In genomic region chr10:111578536-111578935, GRCm38 (mm10) we compare ENCODE assay signal across 21 mouse cellular contexts.
DNase-seq lines count a peak whose midpoint lies in the region; ATAC-seq and TF ChIP-seq lines count a peak whose summit lies in the region.
"Had no signal": no experiment of that assay in that cellular context is flagged by ENCODE, and none has a peak within 500 bp of the region (broad histone marks: within the 10 kb centered on the region; RNA-seq: fewer than 3 reads in every experiment).

No protein-coding gene starts in this region.

- WGBS in kidney, embryonic 14.5 days: 8% methylated on average over 5 of the region's 5 CpGs
- 3% methylated on average over 5 of the region's 5 CpGs for WGBS in thymus, adult 2 months
- WGBS in cerebellum, adult 2 months: 91% methylated on average over 5 of the region's 5 CpGs

- H3K27me3 ChIP-seq in kidney, embryonic 14.5 days (ENCODE audit: control insufficient read depth, insufficient read depth, low read length): no peaks in the 10 kb centered on the region
- H3K27me3 ChIP-seq in thymus, adult 2 months (ENCODE audit: control insufficient read depth, insufficient read depth, low read length): no peaks in the 10 kb centered on the region
- H3K27me3 ChIP-seq in cerebellum, adult 2 months (ENCODE audit: control insufficient read depth, insufficient read depth, low read length): no peaks in the 10 kb centered on the region
- H3K27me3 ChIP-seq: forebrain, embryonic 13.5 days; hindbrain, embryonic 13.5 days; midbrain, embryonic 12.5 days had no signal

- TF ChIP-seq POLR2A in thymus, adult 2 months (IDR thresholded peaks at IDR 0.05; ENCODE audit: control insufficient read depth, extremely low read depth, insufficient read depth, low read length, poor library complexity): no peak
- TF ChIP-seq POLR2A in cerebellum, adult 2 months (IDR thresholded peaks at IDR 0.05; ENCODE audit: borderline replicate concordance, insufficient read depth, low read length): no peak

- no peaks in the 10 kb centered on the region for H3K36me3 ChIP-seq in kidney, embryonic 14.5 days (ENCODE audit: control insufficient read depth, insufficient read depth, low read length)
- no peaks in the 10 kb centered on the region for H3K36me3 ChIP-seq in thymus, adult 2 months (ENCODE audit: control insufficient read depth, insufficient read depth, low read length)
- H3K36me3 ChIP-seq: embryonic facial prominence, embryonic 10.5 days; hindbrain, embryonic 13.5 days; midbrain, embryonic 12.5 days had no signal

- H3K4me3 ChIP-seq in kidney, embryonic 14.5 days (ENCODE audit: low read length): no peak overlapping the region
- H3K4me3 ChIP-seq in thymus, adult 2 months (ENCODE audit: control insufficient read depth, insufficient read depth, low read length): no peak overlapping the region
- H3K4me3 ChIP-seq in cerebellum, adult 2 months (replicated peaks; ENCODE audit: insufficient read depth, low read depth, low read length): no peak overlapping the region
- H3K4me3 ChIP-seq: embryonic facial prominence, embryonic 10.5 days; forebrain, embryonic 13.5 days; hindbrain, embryonic 13.5 days; midbrain, embryonic 12.5 days; myocyte had no signal

- peaks cover 25% of the 10 kb centered on the region for H3K4me1 ChIP-seq in kidney, embryonic 14.5 days (ENCODE audit: control insufficient read depth, insufficient read depth, low read length)
- peaks cover 24% of the 10 kb centered on the region for H3K4me1 ChIP-seq in thymus, adult 2 months (replicated peaks; ENCODE audit: control insufficient read depth, insufficient read depth, low read length)
- H3K4me1 ChIP-seq in cerebellum, adult 2 months (ENCODE audit: control insufficient read depth, insufficient read depth, low read length): no peaks in the 10 kb centered on the region
- H3K4me1 ChIP-seq: forebrain, embryonic 13.5 days; midbrain, embryonic 12.5 days had no signal

- no peak for ATAC-seq in kidney, embryonic 14.5 days (ENCODE audit: low FRiP score, low TSS enrichment)
- peak; percentile 88 for ATAC-seq in activated CD4-positive, CD25-positive, alpha-beta regulatory T cell, adult 4 months
- ATAC-seq: forebrain, embryonic 13.5 days had no signal

- no peak overlapping the region for H3K4me2 ChIP-seq in kidney, embryonic 14.5 days (replicated peaks; ENCODE audit: low read depth, low read length)
- H3K4me2 ChIP-seq: forebrain, embryonic 13.5 days; hindbrain, embryonic 13.5 days; midbrain, embryonic 12.5 days had no signal

- no peaks in the 10 kb centered on the region for H3K9me3 ChIP-seq in kidney, embryonic 14.5 days (ENCODE audit: control insufficient read depth, low read length)
- H3K9me3 ChIP-seq: embryonic facial prominence, embryonic 10.5 days; forebrain, embryonic 13.5 days; hindbrain, embryonic 13.5 days; midbrain, embryonic 12.5 days had no signal

- no peak for TF ChIP-seq CTCF in thymus, adult 2 months (IDR thresholded peaks at IDR 0.05; ENCODE audit: borderline replicate concordance, control insufficient read depth, extremely low read depth, insufficient read depth, low read length, poor library complexity)
- no peak for TF ChIP-seq CTCF in cerebellum, adult 2 months (IDR thresholded peaks at IDR 0.05; ENCODE audit: borderline replicate concordance, insufficient read depth, low read depth, low read length)

- H3K27ac ChIP-seq in kidney, embryonic 14.5 days (ENCODE audit: low read depth, low read length): no peak overlapping the region
- H3K27ac ChIP-seq in thymus, adult 2 months (ENCODE audit: control insufficient read depth, insufficient read depth, low read length): no peak overlapping the region
- H3K27ac ChIP-seq in cerebellum, adult 2 months (ENCODE audit: insufficient read depth, low read length): no peak overlapping the region
- H3K27ac ChIP-seq: embryonic facial prominence, embryonic 10.5 days; forebrain, embryonic 13.5 days; hindbrain, embryonic 13.5 days; midbrain, embryonic 12.5 days; stomach, postnatal 0 days had no signal

- no peak overlapping the region for H3K9ac ChIP-seq in kidney, embryonic 14.5 days (ENCODE audit: low read depth, low read length)
- H3K9ac ChIP-seq: forebrain, embryonic 13.5 days; hindbrain, embryonic 13.5 days; midbrain, embryonic 12.5 days had no signal

- peak; percentile 23 for DNase-seq in kidney, adult 11 months
- peak; percentile 88 for DNase-seq in CD4-positive helper T cell, adult 2 months (ENCODE audit: low read depth, low spot score)
- DNase-seq in thymus, adult 2 months: peak; percentile 40
- DNase-seq in heart, adult 18-20 months: no peak
- no peak for DNase-seq in cerebellum, adult 2 months
- no peak for DNase-seq in neural tube, embryonic 10.5 days (ENCODE audit: extremely low spot score, low spot score)
- DNase-seq: adrenal gland, adult 8-10 months; cerebellum, adult 11-12 months; cerebellum, postnatal 36 days; gastrocnemius, postnatal 14 days; kidney, adult 18-20 months; lung, adult 2 months; lung, postnatal 36 days had no signal

Comparison
In these comparisons a context has a peak if more than half of its experiments do, and no peak if none do; other contexts are left out.
1. DNase-seq: peak in kidney, adult 11 months (single experiment), CD4-positive helper T cell, adult 2 months (single experiment) and thymus, adult 2 months (single experiment); none in heart, adult 18-20 months (0 of 2), cerebellum, adult 2 months (0 of 2) and neural tube, embryonic 10.5 days (single experiment).